Comparison of ENCODE assay signal across 9 mouse cellular contexts in the genomic region with DNA sequence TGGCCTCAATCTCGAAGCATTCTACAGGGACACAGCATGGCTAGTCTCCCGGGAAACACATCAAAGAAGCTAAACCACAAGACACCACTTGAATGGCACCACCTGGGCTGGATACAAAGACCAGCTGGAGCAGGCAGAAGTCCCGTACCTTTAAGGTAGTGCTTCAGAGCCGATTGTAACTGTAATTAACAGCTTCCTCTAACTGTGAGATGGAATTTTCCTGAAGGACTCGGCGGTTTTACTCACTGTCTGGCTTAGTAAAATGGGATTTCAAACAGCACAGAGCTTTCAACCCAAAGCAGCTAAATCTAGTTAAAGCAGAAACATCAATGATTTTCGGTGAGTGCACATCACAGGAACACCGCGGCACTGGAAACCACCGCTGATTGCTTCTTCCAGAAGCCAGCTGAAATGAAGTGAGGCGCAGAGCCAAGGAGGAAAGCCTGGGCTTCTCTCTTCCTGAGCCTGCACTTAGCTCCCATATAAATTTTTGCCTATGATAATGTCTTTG.
DNase-seq lines count a peak whose midpoint lies in the region; ATAC-seq and TF ChIP-seq lines count a peak whose summit lies in the region.
"Had no signal": no experiment of that assay in that cellular context is flagged by ENCODE, and none has a peak within 500 bp of the region (broad histone marks: within the 10 kb centered on the region; RNA-seq: fewer than 3 reads in every experiment).

No protein-coding gene starts in this region.

- peak overlapping the region; percentile 24 for H3K4me2 ChIP-seq in kidney, embryonic 15.5 days
- peak overlapping the region; percentile 40 for H3K4me2 ChIP-seq in hindbrain, embryonic 13.5 days
- H3K4me2 ChIP-seq in neural tube, embryonic 13.5 days = peak overlapping the region; percentile 46
- no peak overlapping the region for H3K4me2 ChIP-seq in lung, postnatal 0 days (replicated peaks; ENCODE audit: low read depth, low read length)

- H3K9ac ChIP-seq in kidney, embryonic 15.5 days = no peak overlapping the region
- H3K9ac ChIP-seq in hindbrain, embryonic 13.5 days = no peak overlapping the region
- no peak overlapping the region for H3K9ac ChIP-seq in neural tube, embryonic 13.5 days
- no peak overlapping the region for H3K9ac ChIP-seq in lung, postnatal 0 days (replicated peaks; ENCODE audit: low read depth)

- no peak overlapping the region for H3K27ac ChIP-seq in kidney, embryonic 15.5 days
- H3K27ac ChIP-seq in hindbrain, embryonic 13.5 days = 0 out of 2 replicates have a peak overlapping the region, but pooled peaks have one; percentile 19
- no peak overlapping the region for H3K27ac ChIP-seq in neural tube, embryonic 13.5 days (replicated peaks)
- H3K27ac ChIP-seq in lung, postnatal 0 days (ENCODE audit: low read length) = no peak overlapping the region

- WGBS in kidney, embryonic 15.5 days = 19% methylated on average over 11 of the region's 11 CpGs
- 23% methylated on average over 11 of the region's 11 CpGs for WGBS in hindbrain, embryonic 13.5 days
- WGBS in neural tube, embryonic 13.5 days = 16% methylated on average over 11 of the region's 11 CpGs
- WGBS in lung, postnatal 0 days = 17% methylated on average over 11 of the region's 11 CpGs

- no peaks in the 10 kb centered on the region for H3K36me3 ChIP-seq in kidney, embryonic 15.5 days
- no peaks in the 10 kb centered on the region for H3K36me3 ChIP-seq in hindbrain, embryonic 13.5 days
- no peaks in the 10 kb centered on the region for H3K36me3 ChIP-seq in neural tube, embryonic 13.5 days
- H3K36me3 ChIP-seq in lung, postnatal 0 days (ENCODE audit: insufficient read depth, low read length) = no peaks in the 10 kb centered on the region
- H3K36me3 ChIP-seq: G1E had no signal

- ATAC-seq in kidney, embryonic 15.5 days (replicated peaks; ENCODE audit: low FRiP score) = no peak
- peak; percentile 55 for ATAC-seq in hindbrain, embryonic 13.5 days (ENCODE audit: low FRiP score)
- ATAC-seq in neural tube, embryonic 13.5 days (ENCODE audit: low read depth) = no peak
- no peak for ATAC-seq in activated CD4-positive, CD25-positive, alpha-beta regulatory T cell, adult 4 months
- no peak for ATAC-seq in lung, postnatal 0 days

- H3K4me3 ChIP-seq in kidney, embryonic 15.5 days (replicated peaks) = no peak overlapping the region
- 0 out of 2 replicates have a peak overlapping the region, but pooled peaks have one; percentile 4 for H3K4me3 ChIP-seq in hindbrain, embryonic 13.5 days
- 0 out of 2 replicates have a peak overlapping the region, but pooled peaks have one; percentile 4 for H3K4me3 ChIP-seq in neural tube, embryonic 13.5 days
- H3K4me3 ChIP-seq in lung, postnatal 0 days (ENCODE audit: low read depth, low read length) = no peak overlapping the region

- no peak for TF ChIP-seq EP300 in lung, postnatal 0 days (IDR thresholded peaks at IDR 0.05)

- no peak for TF ChIP-seq CTCF in lung, postnatal 0 days (IDR thresholded peaks at IDR 0.05)

- no peaks in the 10 kb centered on the region for H3K4me1 ChIP-seq in kidney, embryonic 15.5 days
- H3K4me1 ChIP-seq in hindbrain, embryonic 13.5 days (replicated peaks) = peaks cover 16% of the 10 kb centered on the region
- H3K4me1 ChIP-seq in neural tube, embryonic 13.5 days (replicated peaks) = peaks cover 15% of the 10 kb centered on the region
- no peaks in the 10 kb centered on the region for H3K4me1 ChIP-seq in lung, postnatal 0 days (ENCODE audit: insufficient read depth, low read depth, low read length)

- H3K9me3 ChIP-seq in kidney, embryonic 15.5 days (replicated peaks) = no peaks in the 10 kb centered on the region
- H3K9me3 ChIP-seq in hindbrain, embryonic 13.5 days = no peaks in the 10 kb centered on the region
- no peaks in the 10 kb centered on the region for H3K9me3 ChIP-seq in neural tube, embryonic 13.5 days
- no peaks in the 10 kb centered on the region for H3K9me3 ChIP-seq in lung, postnatal 0 days (ENCODE audit: low read length)

- H3K27me3 ChIP-seq in kidney, embryonic 15.5 days = no peaks in the 10 kb centered on the region
- no peaks in the 10 kb centered on the region for H3K27me3 ChIP-seq in hindbrain, embryonic 13.5 days
- no peaks in the 10 kb centered on the region for H3K27me3 ChIP-seq in neural tube, embryonic 13.5 days
- no peaks in the 10 kb centered on the region for H3K27me3 ChIP-seq in lung, postnatal 0 days (replicated peaks; ENCODE audit: insufficient read depth, low read length)

- no peak for DNase-seq in kidney, postnatal 14 days
- peak; percentile 72 for DNase-seq in cerebellum, adult 8-10 months
- DNase-seq in lung, postnatal 0 days (ENCODE audit: low spot score) = no peak
- no peak for DNase-seq in kidney, postnatal 25 days

Comparison
In these comparisons a context has a peak if more than half of its experiments do, and no peak if none do; other contexts are left out.
1. H3K4me3 ChIP-seq: peak in hindbrain, embryonic 13.5 days (single experiment) and neural tube, embryonic 13.5 days (single experiment); none in kidney, embryonic 15.5 days (single experiment) and lung, postnatal 0 days (single experiment).